Mouse (Mus musculus): Measurements from ENCODE around the gene Socs1. TPM values are rescaled to one million over a fixed set of nuclear protein-coding genes. Genes with fewer than 3 reads are reported as not detected.

Gene Socs1
- polyA plus RNA-seq (2015; fragmentation: Nextera tagmentation; extraction: Ambion mirVana) = 15.3 and 15.4 TPM in 2 replicates

GRCm38 (mm10) chr16:10785371-10786231, at the start of gene Socs1:
Gene Socs1, minus strand, starts transcription at chr16:10785536.
- Histone ChIP-seq H3K27me3 (no peaks in the 10 kb centered on the region), H3K4me3 (replicated peaks) (peak within 1 kb of the TSS; percentile 75), H3K36me3 (no peaks in the 10 kb centered on the region), H3K27ac (replicated peaks) (peak within 1 kb of the TSS; percentile 100), H3K9me3 (replicated peaks) (no peaks in the 10 kb centered on the region), H3K9ac (peak within 1 kb of the TSS; percentile 74), H3K4me1 (peaks cover 56% of the 10 kb centered on the region), H3K4me2 (replicated peaks) (peak within 1 kb of the TSS; percentile 84)
- ATAC-seq (ENCODE audit: insufficient number of reproducible peaks, low FRiP score, low TSS enrichment, low read depth) = peak; percentile 91
- under 1% methylated on average over 58 of the region's 59 CpGs for WGBS

GRCm38 (mm10) chr16:10834542-10834910, 49.2 kb upstream of the Socs1 start:
- H3K27ac ChIP-seq (replicated peaks) = 0 out of 2 replicates have a peak overlapping the region, but pooled peaks have one; percentile 17
- peak overlapping the region; percentile 95 for H3K4me2 ChIP-seq (replicated peaks)
- H3K9me3 ChIP-seq (replicated peaks) = no peaks in the 10 kb centered on the region
- peaks cover 36% of the 10 kb centered on the region for H3K4me1 ChIP-seq
- H3K36me3 ChIP-seq = no peaks in the 10 kb centered on the region
- no peak overlapping the region for H3K9ac ChIP-seq
- ATAC-seq (ENCODE audit: insufficient number of reproducible peaks, low FRiP score, low TSS enrichment, low read depth) = no peak
- H3K4me3 ChIP-seq (replicated peaks) = peak overlapping the region; percentile 76
- 3% methylated on average over 12 of the region's 12 CpGs for WGBS
- no peaks in the 10 kb centered on the region for H3K27me3 ChIP-seq

- no peaks in the 10 kb centered on the region for H3K9me3 ChIP-seq (replicated peaks)
- no peak overlapping the region for H3K4me2 ChIP-seq (replicated peaks)
- H3K9ac ChIP-seq = no peak overlapping the region
- no peak overlapping the region for H3K4me3 ChIP-seq (replicated peaks)
- H3K27ac ChIP-seq (replicated peaks) = no peak overlapping the region
- no peaks in the 10 kb centered on the region for H3K27me3 ChIP-seq
- H3K36me3 ChIP-seq = no peaks in the 10 kb centered on the region
- ATAC-seq (ENCODE audit: insufficient number of reproducible peaks, low FRiP score, low TSS enrichment, low read depth) = no peak
- WGBS = 57% methylated on average over 4 of the region's 4 CpGs
- 0 out of 2 replicates have a peak, but pooled peaks cover 7% of the 10 kb centered on the region for H3K4me1 ChIP-seq
Measured at GRCm38 (mm10) chr16:10828461-10828805, 43.1 kb upstream of the Socs1 start.

- Histone ChIP-seq H3K36me3 (no peaks in the 10 kb centered on the region), H3K27ac (replicated peaks) (no peak overlapping the region), H3K27me3 (no peaks in the 10 kb centered on the region), H3K4me3 (replicated peaks) (no peak overlapping the region), H3K4me1 (0 out of 2 replicates have a peak, but pooled peaks cover 7% of the 10 kb centered on the region), H3K4me2 (replicated peaks) (no peak overlapping the region), H3K9ac (no peak overlapping the region), H3K9me3 (replicated peaks) (no peaks in the 10 kb centered on the region)
- ATAC-seq (ENCODE audit: insufficient number of reproducible peaks, low FRiP score, low TSS enrichment, low read depth) = no peak
- WGBS = 79% methylated on average over 7 of the region's 7 CpGs
Measured at GRCm38 (mm10) chr16:10827766-10828460, 42.6 kb upstream of the Socs1 start.

GRCm38 (mm10) chr16:10827269-10827668, 41.9 kb upstream of the Socs1 start:
- no peak overlapping the region for H3K9ac ChIP-seq
- no peak overlapping the region for H3K4me3 ChIP-seq (replicated peaks)
- WGBS = 89% methylated on average over 9 of the region's 9 CpGs
- H3K4me2 ChIP-seq (replicated peaks) = no peak overlapping the region
- H3K27ac ChIP-seq (replicated peaks) = no peak overlapping the region
- H3K36me3 ChIP-seq = no peaks in the 10 kb centered on the region
- no peaks in the 10 kb centered on the region for H3K27me3 ChIP-seq
- no peaks in the 10 kb centered on the region for H3K9me3 ChIP-seq (replicated peaks)
- H3K4me1 ChIP-seq = 0 out of 2 replicates have a peak, but pooled peaks cover 7% of the 10 kb centered on the region
- ATAC-seq (ENCODE audit: insufficient number of reproducible peaks, low FRiP score, low TSS enrichment, low read depth) = no peak

- H3K36me3 ChIP-seq = no peaks in the 10 kb centered on the region
- H3K4me1 ChIP-seq = 0 out of 2 replicates have a peak, but pooled peaks cover 7% of the 10 kb centered on the region
- ATAC-seq (ENCODE audit: insufficient number of reproducible peaks, low FRiP score, low TSS enrichment, low read depth) = no peak
- H3K9me3 ChIP-seq (replicated peaks) = no peaks in the 10 kb centered on the region
- no peak overlapping the region for H3K27ac ChIP-seq (replicated peaks)
- H3K27me3 ChIP-seq = no peaks in the 10 kb centered on the region
- H3K4me2 ChIP-seq (replicated peaks) = no peak overlapping the region
- 62% methylated on average over 4 of the region's 4 CpGs for WGBS
- H3K9ac ChIP-seq = no peak overlapping the region
- no peak overlapping the region for H3K4me3 ChIP-seq (replicated peaks)
Measured at GRCm38 (mm10) chr16:10825840-10826239, 40.5 kb upstream of the Socs1 start.

- no peaks in the 10 kb centered on the region for H3K36me3 ChIP-seq
- H3K9ac ChIP-seq = no peak overlapping the region
- H3K4me1 ChIP-seq = 0 out of 2 replicates have a peak, but pooled peaks cover 7% of the 10 kb centered on the region
- no peaks in the 10 kb centered on the region for H3K27me3 ChIP-seq
- H3K4me2 ChIP-seq (replicated peaks) = no peak overlapping the region
- WGBS = 75% methylated on average over 1 of the region's 1 CpGs
- no peaks in the 10 kb centered on the region for H3K9me3 ChIP-seq (replicated peaks)
- no peak for ATAC-seq (ENCODE audit: insufficient number of reproducible peaks, low FRiP score, low TSS enrichment, low read depth)
- H3K27ac ChIP-seq (replicated peaks) = no peak overlapping the region
- H3K4me3 ChIP-seq (replicated peaks) = no peak overlapping the region
Measured at GRCm38 (mm10) chr16:10824536-10824935, 39.2 kb upstream of the Socs1 start.

GRCm38 (mm10) chr16:10821387-10821786, 36.1 kb upstream of the Socs1 start:
- no peak overlapping the region for H3K9ac ChIP-seq
- 0 out of 2 replicates have a peak, but pooled peaks cover 7% of the 10 kb centered on the region for H3K4me1 ChIP-seq
- no peaks in the 10 kb centered on the region for H3K27me3 ChIP-seq
- H3K4me3 ChIP-seq (replicated peaks) = no peak overlapping the region
- WGBS = 45% methylated on average over 4 of the region's 4 CpGs
- ATAC-seq (ENCODE audit: insufficient number of reproducible peaks, low FRiP score, low TSS enrichment, low read depth) = no peak
- no peak overlapping the region for H3K27ac ChIP-seq (replicated peaks)
- no peak overlapping the region for H3K4me2 ChIP-seq (replicated peaks)
- H3K36me3 ChIP-seq = no peaks in the 10 kb centered on the region
- no peaks in the 10 kb centered on the region for H3K9me3 ChIP-seq (replicated peaks)

GRCm38 (mm10) chr16:10819966-10820365, 34.6 kb upstream of the Socs1 start:
- Histone ChIP-seq H3K9me3 (replicated peaks) (no peaks in the 10 kb centered on the region), H3K27ac (replicated peaks) (no peak overlapping the region), H3K4me1 (no peaks in the 10 kb centered on the region), H3K36me3 (no peaks in the 10 kb centered on the region), H3K4me2 (replicated peaks) (no peak overlapping the region), H3K27me3 (no peaks in the 10 kb centered on the region), H3K4me3 (replicated peaks) (no peak overlapping the region), H3K9ac (no peak overlapping the region)
- WGBS = 61% methylated on average over 3 of the region's 3 CpGs
- no peak for ATAC-seq (ENCODE audit: insufficient number of reproducible peaks, low FRiP score, low TSS enrichment, low read depth)

GRCm38 (mm10) chr16:10818579-10819135, 33.3 kb upstream of the Socs1 start:
- 85% methylated on average over 4 of the region's 4 CpGs for WGBS
- Histone ChIP-seq H3K9me3 (replicated peaks) (no peaks in the 10 kb centered on the region), H3K4me3 (replicated peaks) (no peak overlapping the region), H3K9ac (no peak overlapping the region), H3K36me3 (no peaks in the 10 kb centered on the region), H3K27ac (replicated peaks) (no peak overlapping the region), H3K4me2 (replicated peaks) (no peak overlapping the region), H3K4me1 (no peaks in the 10 kb centered on the region), H3K27me3 (no peaks in the 10 kb centered on the region)
- ATAC-seq (ENCODE audit: insufficient number of reproducible peaks, low FRiP score, low TSS enrichment, low read depth) = no peak

GRCm38 (mm10) chr16:10814864-10815263, 29.5 kb upstream of the Socs1 start:
- no peak overlapping the region for H3K4me3 ChIP-seq (replicated peaks)
- H3K27ac ChIP-seq (replicated peaks) = no peak overlapping the region
- no peaks in the 10 kb centered on the region for H3K36me3 ChIP-seq
- 70% methylated on average over 4 of the region's 4 CpGs for WGBS
- H3K4me2 ChIP-seq (replicated peaks) = no peak overlapping the region
- no peaks in the 10 kb centered on the region for H3K4me1 ChIP-seq
- H3K9me3 ChIP-seq (replicated peaks) = no peaks in the 10 kb centered on the region
- ATAC-seq (ENCODE audit: insufficient number of reproducible peaks, low FRiP score, low TSS enrichment, low read depth) = no peak; the same call in 1 of the 2 replicates
- H3K27me3 ChIP-seq = no peaks in the 10 kb centered on the region; the same call in 1 of the 2 replicates
- H3K9ac ChIP-seq = no peak overlapping the region
